18 mouse cellular contexts compared by ENCODE assay signal in the genomic region with DNA sequence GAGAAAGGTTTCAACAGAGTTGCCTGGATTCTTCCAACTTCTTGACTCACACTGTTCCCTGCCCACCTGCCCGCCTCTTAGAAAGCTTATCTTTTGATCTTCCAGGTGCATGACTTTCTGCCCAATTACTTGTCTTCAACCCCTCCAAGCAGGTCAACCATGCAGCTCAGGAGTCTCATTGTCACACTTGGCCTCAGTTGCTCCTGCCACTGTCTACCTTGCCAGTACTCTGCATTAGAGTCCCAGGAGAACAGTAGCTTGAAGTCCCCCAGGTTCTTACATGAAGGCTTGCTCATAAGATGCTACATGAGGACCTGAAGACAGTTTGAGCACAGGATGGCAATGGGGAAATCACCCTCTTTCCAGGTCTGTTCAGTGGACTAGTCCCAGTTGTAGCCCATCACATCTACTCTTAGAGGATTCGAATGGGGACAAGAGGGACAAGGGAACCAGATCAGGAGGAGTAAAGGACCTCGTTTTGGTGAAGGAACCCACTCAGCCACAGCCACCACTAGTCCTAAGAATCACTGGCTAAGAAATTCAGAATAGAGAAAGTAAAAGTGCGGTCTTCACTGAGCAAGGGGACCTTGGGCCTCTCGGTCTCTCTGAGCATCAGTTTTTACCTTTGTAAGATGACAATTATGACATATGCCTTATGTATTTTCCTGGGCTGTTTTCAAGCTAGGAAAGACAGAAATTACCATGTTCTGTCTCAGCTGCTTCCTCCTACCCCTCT.
"Had no signal": no experiment of that assay in that cellular context is flagged by ENCODE, and none has a peak within 500 bp of the region (broad histone marks: within the 10 kb centered on the region; RNA-seq: fewer than 3 reads in every experiment).

No protein-coding gene starts in this region.

- H3K4me3 ChIP-seq: limb, embryonic 10.5 days; limb, embryonic 13.5 days; liver, embryonic 12.5 days; liver, embryonic 15.5 days; lung, embryonic 15.5 days; megakaryocyte, embryonic 14.5 days; midbrain, embryonic 10.5 days; midbrain, embryonic 13.5 days had no signal

- ATAC-seq: liver, embryonic 12.5 days; midbrain, embryonic 13.5 days; midbrain, embryonic 16.5 days had no signal

- DNase-seq: kidney, adult 8-10 months; kidney, postnatal 10 days; kidney, postnatal 36 days; liver; lung, adult 18-20 months; lung, postnatal 10 days; lung, postnatal 36 days; thymus, adult 18-20 months; thymus, postnatal 36 days had no signal

- H3K4me1 ChIP-seq: limb, embryonic 10.5 days; liver, embryonic 12.5 days; liver, embryonic 15.5 days; lung, embryonic 15.5 days; megakaryocyte, embryonic 14.5 days; midbrain, embryonic 13.5 days had no signal

- H3K27me3 ChIP-seq: limb, embryonic 13.5 days; liver, embryonic 12.5 days; liver, embryonic 15.5 days; lung, embryonic 15.5 days; midbrain, embryonic 13.5 days had no signal

- H3K9ac ChIP-seq: limb, embryonic 13.5 days; liver, embryonic 12.5 days; liver, embryonic 15.5 days; lung, embryonic 15.5 days; midbrain, embryonic 13.5 days had no signal

- H3K36me3 ChIP-seq: limb, embryonic 10.5 days; limb, embryonic 13.5 days; liver, embryonic 12.5 days; liver, embryonic 15.5 days; lung, embryonic 15.5 days; midbrain, embryonic 10.5 days; midbrain, embryonic 13.5 days had no signal

- H3K27ac ChIP-seq: limb, embryonic 10.5 days; limb, embryonic 13.5 days; liver, embryonic 12.5 days; liver, embryonic 15.5 days; lung, embryonic 15.5 days; midbrain, embryonic 10.5 days; midbrain, embryonic 13.5 days had no signal
